Mouse (Mus musculus) induced T-regulatory cell, adult 2 months (primary cell): ENCODE results near the gene Ahdc1.

Experiments
- DNase-seq: peaks from one replicate; pipeline ENCODE4 v3.0.0-alpha.2; 2012; ENCODE audit warnings: low read depth

The Ahdc1 gene

DNA sequence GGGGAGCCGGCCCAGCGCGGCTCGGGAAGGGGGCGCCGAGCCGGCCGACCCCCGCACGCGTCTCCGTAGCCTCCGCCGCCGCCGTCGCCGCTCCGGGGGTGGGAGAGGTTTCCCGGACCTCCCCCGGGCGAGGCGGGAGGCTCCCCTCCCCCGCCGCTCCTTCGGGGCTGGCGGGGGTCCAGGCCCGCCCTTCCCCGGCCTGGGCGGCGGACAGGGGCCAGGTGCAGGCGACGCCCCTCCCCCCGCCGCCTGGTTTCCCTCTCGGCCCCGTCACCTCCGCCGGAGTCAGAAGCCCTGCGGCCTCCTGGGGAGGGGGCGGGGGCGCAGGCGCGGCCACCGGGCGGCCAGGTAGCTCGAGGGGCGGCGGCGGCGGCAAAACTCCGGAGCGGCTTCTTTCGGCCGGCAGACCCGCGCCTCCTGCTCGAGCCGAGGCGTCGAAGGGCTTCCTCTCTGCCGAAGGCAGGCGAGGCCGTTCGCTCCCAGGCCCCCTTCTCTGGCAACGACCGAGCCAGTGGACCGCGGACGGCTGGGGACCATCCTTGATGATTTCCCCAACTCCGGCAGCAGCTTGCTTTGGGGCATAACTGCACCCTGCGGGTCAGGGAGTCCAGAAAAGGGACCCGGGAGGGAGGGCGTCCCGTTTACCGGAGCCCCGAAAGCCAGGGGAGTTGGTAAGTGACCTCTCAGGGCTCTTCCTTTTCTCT is 28.2 kb downstream of the Ahdc1 start:
- DNase-seq, result peak; percentile 47

DNA sequence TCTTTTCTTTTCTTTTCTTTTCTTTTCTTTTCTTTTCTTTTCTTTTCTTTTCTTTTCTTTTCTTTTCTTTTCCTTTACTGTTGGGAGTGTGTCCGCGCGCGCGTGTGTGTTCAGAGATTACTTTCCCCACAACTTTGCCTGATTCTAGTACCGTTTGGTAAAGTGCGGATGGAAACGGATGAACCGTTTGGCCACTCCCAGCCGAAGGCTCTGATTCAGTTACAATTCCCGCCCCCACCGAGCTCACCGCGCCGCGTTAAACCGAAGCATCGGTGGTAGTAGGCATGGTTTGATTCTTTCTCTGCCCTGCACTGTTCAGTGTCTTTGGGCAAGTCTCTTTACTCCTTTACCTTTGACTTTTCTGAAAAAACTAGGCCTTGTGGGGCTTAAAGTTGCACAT is 28.8 kb downstream of the Ahdc1 start:
- no peak for DNase-seq

DNA sequence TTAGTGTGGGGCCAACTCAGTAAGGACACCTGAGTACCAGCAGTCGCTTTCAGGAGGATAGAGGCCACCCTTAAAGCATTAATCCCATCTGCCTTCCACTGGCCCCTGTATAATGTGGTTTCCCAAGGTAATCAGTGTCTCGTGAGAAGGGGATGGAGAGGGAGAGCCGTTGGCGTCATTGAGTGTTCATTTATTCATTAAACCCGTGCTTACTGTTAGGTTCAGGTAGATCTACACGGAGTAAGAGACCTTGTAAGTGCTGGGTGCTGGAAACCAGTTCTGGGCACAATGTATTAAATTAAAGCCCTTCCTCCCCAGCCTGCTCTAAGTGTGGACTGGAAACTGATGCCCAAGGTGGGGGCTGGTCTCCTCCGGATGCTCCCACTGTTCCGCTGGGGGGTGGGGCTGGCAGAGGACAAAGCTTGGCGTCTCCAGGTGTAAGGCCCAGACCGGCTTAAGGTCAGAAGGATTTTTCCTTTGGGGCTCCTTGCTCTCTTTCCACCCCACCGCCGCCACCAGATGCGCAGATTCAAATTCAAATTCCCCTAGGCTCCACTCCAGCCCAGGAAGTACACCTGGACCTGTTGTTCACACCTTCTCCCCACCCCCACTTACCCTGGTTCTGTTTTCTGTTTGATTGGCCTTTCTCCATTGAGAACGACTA is 29.3 kb downstream of the Ahdc1 start:
- no peak for DNase-seq

DNA sequence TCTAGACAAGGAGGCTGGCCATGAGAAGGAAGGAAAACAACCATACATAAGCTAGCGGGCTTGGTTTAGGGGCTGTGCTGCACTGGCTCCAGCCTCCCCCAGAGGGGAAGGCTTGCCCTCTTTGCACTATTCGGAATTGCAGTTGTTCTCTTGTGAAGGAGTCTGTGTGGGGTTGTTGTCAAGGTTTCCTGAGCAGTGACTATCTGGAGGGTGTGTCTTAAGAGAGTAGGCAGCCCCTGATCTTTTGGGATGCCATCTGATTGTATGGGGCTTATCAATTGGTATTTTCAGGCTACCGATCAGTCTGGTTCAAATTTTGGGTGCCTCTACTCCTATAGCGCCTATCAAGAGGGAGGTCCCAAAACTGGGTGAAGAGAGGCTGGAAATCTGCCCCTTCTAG is 31.2 kb downstream of the Ahdc1 start:
- no peak for DNase-seq

DNA sequence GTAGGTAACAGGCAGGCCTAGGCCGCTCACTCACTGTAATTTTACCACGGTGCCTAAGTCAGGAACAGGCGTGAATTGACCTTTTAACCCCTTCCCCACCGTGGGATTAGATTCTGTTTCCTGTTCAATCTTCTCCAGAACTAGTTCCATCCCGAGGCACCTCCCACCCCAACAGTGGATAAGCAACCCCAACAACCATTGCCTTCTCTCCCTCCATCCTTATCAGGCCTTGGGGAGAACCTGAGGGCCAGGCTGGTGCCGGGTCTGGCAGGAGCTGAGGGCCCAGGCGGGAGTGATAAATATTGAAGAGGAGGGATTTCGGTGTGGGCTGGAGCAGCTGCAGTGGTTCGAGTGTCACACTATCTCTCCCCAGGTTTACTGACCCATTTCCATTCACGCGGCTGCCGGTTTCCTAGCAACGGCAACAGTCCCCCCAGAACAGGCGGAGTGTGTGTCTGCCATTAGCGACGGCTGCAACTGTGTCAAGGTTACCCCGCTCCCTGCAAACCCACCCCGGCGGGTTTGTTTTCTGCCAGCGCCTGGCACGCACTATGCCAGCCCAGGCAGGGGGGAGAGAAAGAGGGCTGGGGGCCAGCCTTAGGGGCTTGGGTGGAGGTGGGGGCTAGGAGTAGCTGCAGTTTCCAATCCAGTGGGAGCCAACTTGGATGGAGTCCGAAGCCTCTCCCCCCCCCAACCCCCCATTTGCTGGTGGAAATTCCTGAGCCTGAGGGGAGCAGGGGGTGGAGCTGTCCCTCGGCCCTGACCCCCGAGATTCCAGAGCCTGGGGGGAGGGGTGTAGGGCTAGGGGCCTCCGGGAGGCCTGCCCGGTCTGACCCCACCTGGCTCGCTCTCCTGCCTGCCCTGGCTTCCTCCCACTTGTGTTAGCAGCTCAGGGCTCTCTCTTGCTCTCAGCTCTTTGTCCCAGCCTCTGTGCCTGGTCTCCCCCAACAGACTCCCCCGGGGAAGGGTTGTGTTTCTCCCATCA is 31.9 kb downstream of the Ahdc1 start:
- DNase-seq, result no peak

DNA sequence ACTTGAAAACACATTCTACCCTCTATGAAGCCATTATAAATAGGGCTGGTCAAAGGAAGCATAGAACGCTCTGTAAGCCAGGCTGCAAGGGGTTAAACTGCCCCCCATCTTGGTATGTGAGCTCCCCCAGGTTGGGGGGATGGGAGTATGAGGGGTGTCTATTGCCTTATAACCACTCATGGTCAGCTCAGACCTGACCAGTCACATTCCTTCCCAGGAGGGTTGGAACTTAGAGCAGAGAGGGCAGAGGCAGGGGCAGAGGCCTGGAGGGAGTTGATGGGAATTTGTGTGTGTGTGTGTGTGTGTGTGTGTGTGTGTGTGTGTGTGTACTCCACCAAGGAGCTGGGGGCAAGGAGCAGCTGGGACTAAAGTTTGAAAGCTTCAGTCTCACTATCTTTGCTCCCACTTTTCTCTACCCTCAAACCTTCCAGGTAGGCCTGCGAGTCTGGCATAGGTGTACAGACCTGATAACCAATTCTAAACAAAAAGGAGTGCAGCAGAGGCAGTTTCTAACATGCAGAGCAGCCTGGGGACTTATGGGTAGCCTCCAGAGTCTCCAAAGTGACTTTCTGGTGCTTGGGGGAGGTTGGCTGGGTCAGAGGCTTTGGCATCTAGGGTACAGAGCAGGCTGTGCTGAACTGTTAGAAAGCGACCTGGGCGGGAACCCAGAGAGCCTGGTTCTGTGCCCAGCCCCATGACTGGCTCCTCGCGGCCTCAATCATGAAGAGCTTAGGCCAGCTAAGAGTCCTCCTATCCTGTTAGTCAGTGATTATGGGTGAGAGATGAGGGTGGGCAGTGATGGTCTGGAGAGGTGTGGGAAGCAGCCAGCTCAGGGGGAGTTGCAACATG is 33.0 kb downstream of the Ahdc1 start:
- no peak for DNase-seq

DNA sequence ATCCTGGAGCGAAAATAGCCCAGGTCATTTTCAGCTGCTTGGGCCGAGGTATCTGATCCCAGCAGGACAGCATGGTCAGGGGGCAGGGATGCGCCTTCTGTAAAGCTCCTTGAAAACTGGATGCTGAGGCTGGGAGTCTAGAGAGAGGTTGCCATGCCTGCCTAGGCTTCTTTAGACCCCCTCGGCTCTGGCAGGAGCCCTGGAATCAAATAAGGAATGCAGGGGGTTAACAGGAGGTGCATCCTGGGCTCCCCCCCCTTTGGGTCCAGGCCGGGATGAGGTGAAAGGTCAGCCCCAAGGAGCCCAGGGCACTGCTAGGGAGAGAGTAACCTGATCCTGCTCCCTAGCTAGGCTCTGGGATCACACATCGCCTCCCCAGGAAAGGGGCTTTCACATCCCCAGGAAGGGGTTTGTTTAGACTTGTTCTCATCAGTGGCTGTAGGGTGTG is 33.6 kb downstream of the Ahdc1 start:
- DNase-seq, result no peak

DNA sequence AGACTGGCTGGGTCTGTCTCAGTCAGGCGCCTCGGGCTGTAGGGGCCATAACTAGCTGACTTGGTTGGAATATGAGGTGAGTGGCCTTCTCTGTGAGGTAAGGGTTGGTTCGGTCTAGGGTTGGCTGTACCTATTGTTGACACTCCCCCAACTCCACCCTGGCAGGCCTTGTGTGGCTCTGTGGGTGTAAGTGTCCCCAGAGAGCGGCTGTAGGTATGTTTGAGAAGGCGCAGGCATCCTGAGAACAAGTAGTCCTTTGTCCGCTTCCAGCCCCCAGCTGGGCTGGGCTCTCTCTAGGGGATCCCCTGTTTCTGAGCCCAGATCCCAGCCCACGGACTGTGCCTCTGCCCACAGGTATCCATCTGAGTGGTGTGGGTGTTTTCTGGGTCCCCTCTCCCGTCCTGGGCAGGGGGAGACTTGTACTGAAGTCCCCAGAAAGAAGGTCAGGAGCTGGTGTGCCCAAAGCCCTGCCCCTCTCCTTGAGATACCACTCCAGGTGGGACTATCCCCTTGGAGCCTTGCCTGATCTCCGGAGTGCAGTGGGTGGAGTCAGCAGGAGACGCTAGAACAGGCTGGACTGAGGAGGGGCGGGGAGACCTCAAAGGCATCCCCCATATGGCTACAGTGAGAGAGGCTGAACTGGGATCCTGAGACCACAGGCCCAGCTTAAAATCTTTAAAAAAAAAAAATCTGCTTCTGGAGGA is 34.9 kb downstream of the Ahdc1 start:
- DNase-seq, result no peak

DNA sequence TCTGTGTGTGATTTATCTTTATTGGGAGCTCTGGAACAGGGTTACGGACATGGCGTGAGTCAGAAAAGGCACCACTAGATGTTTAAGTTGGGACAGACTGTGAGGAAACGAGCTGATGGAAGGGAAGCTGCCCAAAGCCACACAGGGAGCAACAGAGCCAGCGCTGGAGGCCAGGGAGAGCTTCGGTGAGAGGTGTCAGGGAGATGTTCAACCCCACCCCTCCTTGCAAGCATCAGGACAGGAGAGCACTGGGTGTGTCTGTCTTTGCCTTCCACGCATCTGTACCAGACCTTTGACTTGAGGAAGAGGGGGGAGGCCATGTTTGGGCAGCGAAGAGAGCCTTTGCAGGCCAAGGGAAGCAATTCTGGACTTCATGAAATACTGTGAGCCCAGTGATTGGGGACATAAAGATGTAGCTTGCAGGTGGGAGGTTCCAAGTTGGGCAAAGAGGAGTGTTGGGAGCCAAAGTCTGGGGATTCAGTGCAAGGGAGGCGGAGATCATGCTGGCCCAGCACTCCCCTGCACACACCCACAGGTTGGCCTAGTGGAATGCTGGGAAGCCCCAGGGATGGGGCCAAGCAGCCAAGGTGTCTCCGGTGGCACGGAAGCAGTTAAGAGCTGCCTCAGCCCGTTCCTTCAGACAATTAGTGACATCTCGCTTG is 35.8 kb downstream of the Ahdc1 start:
- no peak for DNase-seq

DNA sequence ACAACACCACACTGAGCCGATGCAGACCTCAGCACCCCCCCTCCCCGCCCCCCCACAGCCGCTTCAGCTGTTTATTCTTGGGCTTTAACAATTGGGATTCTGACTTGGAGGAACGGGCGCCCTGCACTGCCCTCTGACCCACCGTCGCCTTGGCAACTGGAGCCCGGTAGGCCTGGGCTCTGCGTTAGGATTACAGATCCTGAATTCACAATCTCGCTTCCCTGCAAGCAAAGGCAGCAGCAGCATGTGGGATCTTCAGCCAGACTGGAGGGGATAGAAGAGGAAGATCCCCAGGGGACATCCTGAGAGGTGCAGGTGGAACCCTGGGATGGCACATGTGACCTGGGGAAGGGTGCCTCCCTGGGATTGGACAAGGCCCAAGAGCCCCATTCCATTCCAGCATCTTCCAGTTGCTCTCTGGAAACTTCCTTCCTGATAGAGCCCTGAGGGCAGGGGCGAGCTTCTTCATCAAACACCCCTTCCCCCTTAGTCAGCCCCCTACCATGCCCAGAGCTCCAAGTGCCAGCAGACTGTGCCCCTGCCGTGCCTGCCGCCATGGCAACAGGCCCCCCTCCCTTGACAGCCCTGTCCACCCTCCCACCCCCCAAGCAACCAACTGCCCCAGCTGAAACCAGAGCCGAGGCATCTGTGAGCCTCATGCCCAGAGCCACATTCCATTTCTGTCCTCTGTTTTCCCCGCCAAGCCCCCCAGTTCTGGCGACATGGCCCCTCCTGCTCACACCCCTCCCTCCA is 36.5 kb downstream of the Ahdc1 start:
- DNase-seq, result no peak

DNA sequence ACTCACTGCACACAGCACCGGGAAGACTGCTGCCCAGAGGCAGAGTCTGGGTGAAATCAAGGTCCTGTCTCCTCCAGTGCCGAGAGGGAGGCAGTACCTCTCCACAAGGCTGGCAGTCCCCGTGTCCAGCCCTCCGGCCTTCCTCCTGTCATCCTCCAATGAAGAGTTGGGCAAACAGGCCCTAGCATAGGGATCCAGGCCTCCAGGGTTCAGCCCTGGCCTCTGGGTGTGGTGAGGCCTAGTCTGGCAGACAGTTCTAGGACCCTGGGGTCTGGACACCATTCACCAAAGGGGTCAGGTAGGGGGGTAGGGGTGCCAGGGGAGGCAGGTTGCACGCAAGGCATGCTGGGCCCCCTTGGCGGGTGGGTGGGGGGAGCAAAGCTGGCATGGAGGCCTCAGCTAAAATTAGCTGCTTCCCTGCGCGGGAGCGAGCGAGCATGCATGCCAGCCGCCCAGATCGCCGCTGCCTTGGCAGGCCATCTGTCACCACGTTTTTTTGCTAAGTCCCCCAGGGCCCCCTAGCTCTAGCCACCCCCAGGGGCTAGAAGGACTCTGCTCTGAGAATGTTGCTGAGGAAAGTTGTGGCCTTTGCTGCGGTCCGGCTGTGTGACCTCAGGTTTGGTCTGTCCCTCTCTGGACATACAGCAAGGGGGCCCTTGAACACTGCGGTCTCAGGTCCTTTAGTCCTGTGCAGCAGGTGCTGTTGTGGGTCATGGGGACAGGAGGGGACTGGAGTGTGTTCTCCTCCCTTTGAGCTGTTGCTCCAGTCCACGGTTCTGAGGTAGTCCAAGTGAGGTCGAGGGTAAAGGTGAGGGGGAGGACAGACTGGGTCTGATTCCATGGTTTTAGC is 38.2 kb downstream of the Ahdc1 start:
- no peak for DNase-seq

DNA sequence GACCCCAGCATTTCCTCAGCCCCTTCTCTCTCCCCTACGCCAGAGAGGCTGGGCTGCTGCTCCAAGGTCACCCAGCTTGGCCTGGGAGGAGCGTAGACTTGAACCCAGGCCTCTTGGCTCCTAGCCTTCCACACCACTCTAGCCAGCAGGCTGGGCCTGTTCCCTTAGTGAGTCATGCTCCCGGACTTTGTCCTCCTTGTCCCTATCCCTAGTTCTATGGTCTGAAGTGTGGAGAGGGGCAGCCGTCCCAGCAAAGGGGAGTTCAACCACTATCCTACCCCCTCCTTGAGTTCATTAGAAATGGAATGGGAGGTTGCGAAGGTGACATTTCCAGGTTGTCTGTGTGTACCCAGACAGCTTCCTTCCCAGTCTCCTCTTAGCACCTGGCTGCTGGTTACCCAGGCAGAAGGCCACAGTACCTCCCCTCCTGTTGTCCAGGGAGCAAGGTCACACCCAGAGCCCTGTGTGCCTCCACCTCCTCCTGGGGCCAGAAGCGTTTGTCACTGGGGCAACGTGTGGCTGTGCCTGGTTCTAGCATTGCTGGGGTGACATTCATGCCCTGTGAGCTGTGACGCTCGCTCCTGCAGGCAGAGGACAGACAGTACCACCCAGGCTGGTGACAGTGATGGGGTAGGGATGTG is 39.3 kb downstream of the Ahdc1 start:
- no peak for DNase-seq

DNA sequence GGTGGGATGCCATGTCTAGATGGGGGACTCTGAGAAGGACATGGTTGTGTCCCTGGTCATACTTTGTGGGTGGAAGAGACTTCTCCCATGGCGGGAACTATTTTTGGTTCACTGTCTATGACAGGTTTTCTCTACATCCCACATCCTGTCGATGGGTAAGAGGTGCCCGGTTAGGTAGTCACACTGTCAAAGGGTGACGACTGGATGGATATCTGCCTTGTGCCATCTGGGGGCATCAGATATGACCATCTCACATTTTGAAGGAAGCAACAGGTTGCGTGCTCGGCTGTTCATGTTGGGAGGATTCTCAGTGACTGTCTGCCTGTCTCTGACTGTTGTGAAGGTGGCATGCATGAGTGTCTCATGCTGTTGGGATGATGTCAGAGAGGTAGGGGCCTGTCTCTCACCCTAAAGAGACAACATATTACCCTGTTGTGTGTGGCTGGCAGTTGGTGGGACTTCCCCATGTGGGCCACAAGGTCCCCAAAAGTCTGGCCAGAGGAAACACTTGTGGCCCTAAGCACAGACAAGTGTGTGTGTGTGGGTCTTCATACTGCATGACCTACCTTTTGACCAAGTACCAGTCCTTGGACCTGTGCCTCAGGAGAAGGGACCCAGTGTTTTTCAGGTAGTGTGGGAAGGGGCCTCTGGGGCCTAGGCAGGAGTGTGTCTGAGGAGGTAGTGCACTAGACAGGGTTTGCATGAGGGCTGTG is 39.9 kb downstream of the Ahdc1 start:
- DNase-seq, result peak; percentile 73

DNA sequence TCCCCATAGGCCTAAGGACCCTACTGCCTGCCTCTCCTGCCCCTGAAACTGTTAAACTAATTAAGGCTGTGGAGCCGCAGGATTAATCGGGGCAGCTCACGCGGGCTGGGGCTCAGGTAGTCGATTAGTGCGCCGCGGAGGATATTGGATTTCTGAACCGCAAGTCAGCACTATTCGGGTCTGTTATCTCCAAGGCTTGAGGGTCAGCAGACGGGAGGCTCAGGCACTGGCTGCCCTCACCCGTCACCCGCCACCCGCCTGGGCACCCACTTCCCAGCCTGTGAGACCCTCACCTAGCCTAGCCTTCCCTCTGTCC is 40.4 kb downstream of the Ahdc1 start:
- DNase-seq, result no peak

DNA sequence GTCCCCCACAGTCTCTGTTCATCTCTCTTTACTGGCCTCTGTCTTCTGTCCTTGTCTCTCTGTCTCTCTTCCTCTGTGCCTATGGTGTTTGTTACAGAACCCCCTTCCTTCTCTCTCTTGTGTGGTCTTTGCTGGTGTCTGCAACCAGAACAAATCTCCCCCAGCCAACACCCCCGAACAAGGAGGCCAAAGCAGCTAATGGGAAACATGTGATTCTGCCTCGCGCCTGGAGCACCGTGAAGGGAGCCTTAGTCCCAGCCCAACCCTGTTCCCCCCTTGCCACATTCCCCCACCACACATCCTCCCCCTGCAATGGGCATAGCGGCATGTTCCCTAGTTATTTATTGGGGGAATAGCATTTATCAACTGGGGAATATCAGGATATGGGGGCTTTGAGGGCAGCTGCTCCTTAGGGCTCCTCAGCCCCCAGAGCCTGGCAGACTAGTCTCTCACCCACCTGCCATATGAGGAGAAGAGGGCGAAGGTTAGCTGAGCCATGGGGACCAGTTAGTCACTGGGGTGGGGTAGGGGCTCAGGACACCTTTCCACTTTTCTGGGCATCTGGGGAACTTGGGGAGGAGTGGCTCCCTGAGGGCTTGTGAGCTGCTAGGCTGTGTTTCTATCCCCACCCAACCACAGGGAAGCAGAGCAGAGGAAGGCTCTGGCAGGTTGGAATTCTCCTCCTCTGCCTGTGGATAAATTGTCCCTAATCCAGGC is 41.1 kb downstream of the Ahdc1 start:
- DNase-seq, result no peak

DNA sequence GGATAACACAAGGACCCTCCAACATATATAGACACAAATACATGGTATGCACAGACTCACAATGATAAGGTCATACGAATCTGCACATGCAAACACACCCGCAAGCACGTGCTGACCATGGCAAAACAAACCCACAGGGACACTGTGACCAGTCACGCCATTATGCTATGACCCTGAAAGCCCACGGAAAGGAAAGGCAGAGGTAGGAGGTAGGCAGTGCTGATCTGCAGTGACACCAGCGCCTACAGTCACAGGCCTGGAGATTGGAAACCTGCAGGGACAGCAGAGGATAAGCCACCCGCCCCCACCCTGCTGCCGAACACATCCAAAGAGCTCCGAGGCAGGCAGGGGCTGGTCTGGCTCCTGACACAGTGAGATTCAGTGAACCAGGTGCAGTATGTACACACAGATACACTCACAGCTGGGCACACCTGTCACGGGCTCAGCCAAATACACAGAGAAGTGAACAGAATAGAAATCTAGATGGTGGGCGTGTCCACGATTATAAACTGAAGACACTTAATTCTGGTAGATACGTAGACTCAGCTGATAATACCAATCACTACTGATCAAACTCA is 42.0 kb downstream of the Ahdc1 start:
- no peak for DNase-seq

DNA sequence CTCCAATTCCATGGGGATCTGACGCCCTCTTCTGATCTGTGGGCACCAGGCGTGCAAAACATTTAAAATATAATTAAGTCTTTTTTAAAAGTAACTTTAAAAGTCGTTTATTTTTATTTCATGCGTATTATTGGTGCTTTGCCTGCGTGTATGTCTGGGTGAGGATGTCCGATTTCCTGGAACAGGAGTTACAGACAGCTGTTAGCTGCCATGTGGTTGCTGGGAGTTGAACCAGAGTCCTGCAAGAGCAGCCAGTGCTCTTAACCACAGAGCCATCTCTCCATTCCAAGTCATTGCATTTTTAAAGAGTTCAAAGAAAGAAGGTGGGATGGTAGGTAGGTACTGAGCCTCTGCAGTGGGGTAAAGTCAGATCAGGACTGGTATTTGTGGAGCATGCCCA is 43.5 kb downstream of the Ahdc1 start:
- no peak for DNase-seq
